Mouse (Mus musculus): ENCODE measurements around the gene Fam131b.

The Fam131b gene

GRCm38 (mm10) chr6:42326509-42326908, 2.1 kb upstream of the Fam131b start:
- DNase-seq, result no peak

DNA sequence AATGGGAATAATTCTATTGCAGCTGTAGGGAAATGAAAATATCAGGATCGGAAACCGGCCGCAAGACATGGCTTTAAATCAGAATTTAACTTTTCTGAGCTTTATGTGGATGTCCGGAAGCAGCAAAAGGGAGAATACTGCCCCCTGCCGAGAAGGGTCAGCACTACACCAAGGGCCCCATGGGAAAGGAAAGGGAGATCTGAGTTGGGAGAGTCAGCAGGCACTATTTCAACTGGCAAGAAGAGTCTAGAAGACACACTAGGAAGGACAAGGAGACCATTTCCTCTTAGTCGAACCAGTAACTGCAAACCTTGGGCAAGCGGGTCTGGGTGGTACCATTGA, 796 bp upstream of the Fam131b start:
- peak; percentile 87 for DNase-seq

GRCm38 (mm10) chr6:42324067-42324481, 369 bp downstream of the Fam131b start:
- DNase-seq, result no peak

- DNase-seq, result peak; percentile 81
Measured at GRCm38 (mm10) chr6:42323371-42324066, 924 bp downstream of the Fam131b start.

DNA sequence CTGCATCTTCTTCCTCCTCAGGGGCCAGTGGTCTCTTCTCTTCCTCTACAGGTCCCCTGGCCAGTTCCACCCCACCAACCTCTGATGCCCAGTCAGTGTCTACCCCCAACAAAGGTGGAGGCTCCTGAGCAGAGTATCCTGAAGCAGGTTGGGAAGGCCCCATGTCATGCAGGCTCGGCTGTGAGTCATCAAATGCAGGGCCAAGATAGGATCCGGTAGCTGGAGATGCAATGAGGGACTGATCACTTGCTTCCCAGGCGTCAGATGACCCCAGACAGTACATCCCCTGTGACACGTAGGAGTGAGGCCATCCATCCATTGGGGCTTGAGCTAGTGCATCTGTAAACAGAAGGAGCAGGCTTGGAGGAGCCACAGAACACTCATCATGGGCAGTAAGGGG, 6.2 kb downstream of the Fam131b start:
- DNase-seq, result no peak

- DNase-seq, result no peak
Measured at GRCm38 (mm10) chr6:42310427-42311053, 13.9 kb downstream of the Fam131b start.

DNA sequence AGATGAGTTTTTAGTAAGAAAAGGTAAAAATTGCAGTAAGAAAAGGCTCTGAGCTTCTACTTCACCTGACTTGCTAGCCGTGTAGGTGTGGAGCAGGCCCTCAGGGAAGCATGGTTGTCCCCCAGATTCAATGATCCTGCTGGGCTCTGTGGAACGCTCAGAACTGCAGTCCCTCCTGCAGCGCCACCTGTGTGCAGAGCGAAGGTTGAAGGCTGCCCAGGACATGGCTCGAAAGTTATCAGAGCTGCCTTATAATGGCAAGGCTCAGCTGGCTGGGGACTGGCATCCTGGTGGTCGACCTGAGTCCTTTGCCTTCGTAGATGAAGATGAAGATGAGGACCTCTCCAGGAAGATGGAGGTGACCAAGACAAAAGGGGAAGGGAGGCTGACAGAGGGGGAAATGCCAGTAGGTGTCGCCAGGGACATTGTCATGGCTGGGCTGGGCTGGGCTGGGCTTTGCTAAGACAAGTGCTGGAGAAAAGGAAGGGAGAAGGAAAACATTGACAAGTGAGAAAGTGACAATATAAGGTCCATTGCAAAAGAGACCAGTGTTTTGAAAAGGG, 14.5 kb downstream of the Fam131b start:
- DNase-seq, result no peak

- no peak for DNase-seq
Measured at GRCm38 (mm10) chr6:42299362-42299761, 25.1 kb downstream of the Fam131b start.

- no peak for DNase-seq
Measured at GRCm38 (mm10) chr6:42295549-42296094, 28.8 kb downstream of the Fam131b start.

GRCm38 (mm10) chr6:42293327-42293726, 31.1 kb downstream of the Fam131b start:
- no peak for DNase-seq

GRCm38 (mm10) chr6:42287562-42287961, 36.9 kb downstream of the Fam131b start:
- DNase-seq, result no peak

DNA sequence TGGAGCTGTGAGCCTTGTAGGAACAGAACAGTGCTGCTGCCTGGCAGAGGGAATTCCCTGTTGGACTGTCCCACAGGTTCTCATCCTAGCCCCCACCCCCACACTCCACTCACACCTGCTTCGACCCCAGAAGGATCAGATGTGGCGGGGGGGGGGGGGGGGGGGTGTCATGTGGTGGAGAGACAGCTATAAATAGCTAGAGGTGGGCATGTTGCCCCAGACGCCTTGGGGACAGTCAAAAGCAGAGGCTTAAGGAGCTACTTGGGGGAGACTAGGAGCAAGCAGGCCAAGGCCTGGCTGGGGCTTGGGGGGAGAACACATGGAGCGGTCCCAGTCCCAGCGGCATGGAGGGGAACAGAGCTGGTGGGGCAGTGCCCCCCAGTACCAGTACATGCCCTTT, 38.0 kb downstream of the Fam131b start, which contains the start of gene Clcn1:
Gene Clcn1, plus strand, starts transcription at position 238 of the 400 bp plus-strand sequence.
- DNase-seq, result no peak

- DNase-seq, result no peak
Measured at GRCm38 (mm10) chr6:42282865-42283528, 41.4 kb downstream of the Fam131b start.

- no peak for DNase-seq
Measured at GRCm38 (mm10) chr6:42276151-42276550, 48.3 kb downstream of the Fam131b start.

GRCm38 (mm10) chr6:42270817-42271216, 53.6 kb downstream of the Fam131b start:
- no peak for DNase-seq

DNA sequence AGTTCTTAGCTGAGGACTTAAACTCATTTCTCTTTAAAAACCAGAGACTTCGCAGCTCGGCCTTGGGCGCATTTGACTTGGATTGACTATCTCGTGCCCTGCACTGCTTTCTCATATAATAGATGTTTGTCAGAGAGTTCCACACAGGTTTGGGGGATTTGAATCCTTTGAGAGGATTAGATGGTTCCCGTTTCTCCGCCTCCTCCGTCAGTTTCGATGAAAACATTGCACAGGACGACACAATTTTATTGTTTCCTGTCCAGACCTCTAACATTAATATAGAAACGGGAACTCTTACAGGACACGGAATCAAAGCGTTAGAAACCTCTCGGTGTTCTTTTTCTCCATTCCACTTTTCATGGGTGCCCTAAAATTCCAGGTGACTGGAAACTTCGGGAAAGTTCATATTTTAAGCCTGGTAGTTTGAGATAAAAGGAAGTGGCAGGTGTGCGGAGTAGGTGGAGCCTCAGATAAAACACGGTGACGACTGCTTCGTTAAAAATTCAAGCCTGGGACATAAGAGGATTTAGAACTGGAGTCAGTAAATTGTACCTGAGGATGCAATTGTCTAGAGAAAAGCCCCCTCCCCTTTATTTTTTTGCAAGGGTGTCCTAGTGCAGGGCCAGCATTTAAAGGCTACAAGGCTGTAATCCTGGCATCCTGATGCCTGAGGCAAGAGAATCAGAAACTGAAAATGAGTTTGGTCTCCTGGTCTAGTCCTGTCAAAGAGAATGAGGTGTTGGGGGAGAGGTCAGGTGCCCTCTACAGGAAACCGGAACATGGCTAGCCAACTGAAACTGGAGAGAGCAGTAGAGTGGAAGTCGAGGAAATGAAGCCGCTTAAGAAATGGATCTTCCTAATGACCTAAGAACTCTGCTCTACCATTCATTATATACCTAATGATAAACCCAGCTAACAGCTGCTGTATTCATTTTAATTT, 58.8 kb downstream of the Fam131b start:
- DNase-seq, result peak; percentile 36

Measured in cerebellum, adult 9-11 months (tissue).